Mouse (Mus musculus): ENCODE measurements around the gene Gm13103.
"Not testable (repeated sequence)": the region's sequence is repeated elsewhere in the genome, so short reads cannot be mapped to it uniquely, and the experiment has no call there.

Gene Gm13103

DNA sequence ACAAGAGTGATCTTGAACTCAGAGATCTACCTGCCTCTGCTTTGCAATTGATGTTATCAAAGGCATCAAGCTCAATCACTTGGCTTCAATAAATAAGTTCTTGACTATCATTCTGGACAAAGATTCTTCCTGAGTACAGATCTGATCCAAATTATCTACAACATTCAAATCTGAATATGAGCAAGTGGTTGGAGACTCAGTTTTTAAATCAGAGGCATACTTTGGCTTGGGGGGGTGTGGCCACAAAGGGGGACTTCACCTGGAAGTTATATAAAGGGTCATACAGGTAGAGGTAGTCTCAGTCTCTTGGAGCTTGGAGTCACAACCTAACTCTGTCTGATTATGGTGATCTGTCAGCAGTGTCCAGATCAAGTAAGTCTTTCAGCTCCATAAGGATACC, at the start of gene Gm13103:
TSS of gene Gm13103 (plus strand) at position 301 of the 400 bp plus-strand sequence.
- DNase-seq (ENCODE audit: low spot score), result not testable (repeated sequence)

DNA sequence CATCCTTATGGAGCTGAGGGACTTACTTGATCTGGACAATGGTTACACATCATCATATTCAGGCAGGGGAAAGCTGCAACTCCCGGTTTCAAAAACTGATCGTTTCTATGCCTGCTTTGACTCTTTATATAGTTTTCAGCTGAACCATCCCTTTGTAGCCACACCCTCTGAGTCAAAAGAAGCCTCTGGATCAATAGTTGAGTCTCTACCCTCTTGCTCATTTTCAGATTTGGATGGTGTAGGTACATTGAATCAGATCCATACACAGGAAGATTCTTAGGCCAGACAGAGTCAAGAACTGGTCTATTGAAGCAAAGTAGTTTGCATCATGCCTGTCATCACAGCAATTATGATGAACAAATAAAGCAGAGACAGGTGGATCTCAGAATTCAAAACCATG, 30.3 kb upstream of the Gm13103 start, which contains the start of gene Gm13084:
TSS of gene Gm13084 (minus strand) at position 101 of the 400 bp plus-strand sequence.
- DNase-seq (ENCODE audit: low spot score), result no peak

DNA sequence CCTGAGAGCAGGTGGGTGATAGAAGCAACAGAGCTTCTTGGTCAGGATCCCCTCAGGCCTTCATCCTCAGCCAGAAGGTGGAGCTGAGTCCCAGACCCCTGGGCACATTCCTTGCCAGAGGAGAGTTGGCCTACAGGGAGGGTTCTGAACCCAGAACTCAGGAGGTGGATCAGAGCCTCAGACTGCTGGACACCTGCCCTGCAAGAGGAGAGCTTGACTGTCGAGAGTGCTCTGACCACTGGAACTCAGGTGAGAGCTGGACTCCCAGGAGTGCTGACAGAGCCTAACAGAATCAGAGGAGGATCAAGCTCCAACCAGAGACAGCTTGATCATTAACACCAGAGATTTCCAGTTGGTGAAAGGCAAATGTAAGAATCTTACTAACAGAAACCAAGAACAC, 36.1 kb downstream of the Gm13103 start:
- not testable (repeated sequence) for DNase-seq (ENCODE audit: low spot score)

DNA sequence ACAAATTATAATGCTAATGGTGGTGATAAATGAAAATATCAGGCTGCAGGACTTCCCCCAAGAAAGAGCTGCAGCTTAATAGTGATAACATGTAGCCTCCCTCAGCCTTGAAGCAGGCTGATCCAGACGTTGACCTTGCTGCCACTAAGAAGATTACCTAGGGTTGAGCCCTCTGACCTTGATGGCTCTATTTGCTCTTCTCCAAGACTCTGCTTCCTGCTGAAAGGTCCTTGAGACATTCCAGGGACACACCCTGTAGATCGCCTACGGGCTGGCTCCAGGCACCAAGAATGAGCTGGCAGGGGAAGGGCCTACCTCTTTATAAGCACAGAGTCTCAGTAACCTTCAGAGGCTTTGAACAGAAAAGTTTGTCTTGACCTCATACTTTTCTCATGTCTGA, 48.1 kb downstream of the Gm13103 start:
- DNase-seq (ENCODE audit: low spot score), result not testable (repeated sequence)

DNA sequence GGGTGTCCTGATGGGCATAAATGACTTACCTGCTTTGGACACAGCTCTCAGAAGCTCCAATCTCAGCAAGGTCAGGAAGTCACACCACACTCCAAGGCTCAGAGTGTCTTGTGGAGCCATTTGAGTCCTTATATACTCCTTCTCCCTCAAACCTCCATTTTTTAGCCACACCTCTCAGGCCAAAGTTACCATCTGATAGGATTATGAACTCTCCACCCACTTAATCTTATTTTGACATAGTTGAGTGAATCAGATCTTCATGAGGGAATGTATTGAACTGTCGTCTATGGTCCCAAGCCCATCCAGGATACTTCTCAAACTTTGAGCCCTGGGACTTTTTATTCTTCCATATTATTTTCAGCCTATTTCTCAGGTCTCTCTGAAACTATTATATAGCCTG, 54.0 kb downstream of the Gm13103 start, which contains the start of gene Pramef6:
TSS of gene Pramef6 (minus strand) at position 101 of the 400 bp plus-strand sequence.
- not testable (repeated sequence) for DNase-seq (ENCODE audit: low spot score)

Data from left cerebral cortex, adult 11 months (tissue).